Mouse (Mus musculus) olfactory bulb, adult 2 months (tissue): ENCODE measurements around the gene Enho.

Source experiments
- CTCF ChIP-seq: fragments of 200-500 bp; IDR thresholded peaks from 2 replicates; pipeline ENCODE4 v1.5.1; 2012; ENCODE audit warnings: low read depth, mild to moderate bottlenecking, low read length, moderate library complexity; ENCODE audit not compliant: insufficient read depth
- POLR2A ChIP-seq: fragments of 200-500 bp; IDR thresholded peaks from 2 replicates; pipeline ENCODE4 v1.6.1; 2012; ENCODE audit warnings: mild to moderate bottlenecking, low read depth, low read length, moderate library complexity; ENCODE audit not compliant: insufficient read depth

DNA sequence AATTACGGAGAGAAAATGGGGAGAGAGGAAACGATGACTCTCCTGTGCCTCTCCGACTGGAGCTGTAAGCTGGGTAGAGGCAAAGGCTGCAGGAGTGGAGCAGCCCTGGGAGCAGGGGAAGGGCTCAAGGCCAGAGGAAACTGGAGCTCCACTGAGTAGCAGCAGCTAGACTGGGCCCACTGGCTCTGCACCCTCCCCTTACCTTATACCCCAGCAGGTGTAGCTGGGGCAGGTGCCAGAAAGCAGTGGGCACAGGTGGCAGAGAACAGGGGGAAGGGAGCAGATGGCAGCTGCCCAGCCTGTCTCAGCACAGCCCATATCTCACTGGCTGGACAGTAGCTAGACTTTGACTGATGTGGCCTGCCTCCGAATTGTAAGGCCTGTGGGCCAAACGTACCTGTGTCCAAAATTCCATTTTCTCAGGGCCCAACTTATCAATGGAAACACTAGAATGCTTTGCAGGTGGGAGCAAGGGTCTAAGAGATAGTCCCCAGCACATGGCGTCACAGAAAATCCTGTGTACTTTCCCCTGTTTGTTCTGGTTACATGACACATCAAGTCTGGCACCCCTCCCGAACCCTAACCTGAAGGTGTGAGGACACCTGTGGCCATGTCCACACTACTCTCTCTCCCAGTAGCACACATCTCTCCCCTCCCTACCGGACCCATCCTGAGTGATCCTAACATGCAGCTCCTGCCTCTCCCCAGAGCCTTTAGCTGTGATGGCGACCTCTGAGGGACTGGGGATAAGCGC is 3.1 kb downstream of the Enho start:
- TF ChIP-seq POLR2A (no peak), CTCF (no peak)
